Mouse (Mus musculus) lung, postnatal 0 days (tissue): ENCODE data around the gene Fstl4. TPM values are rescaled to one million over a fixed set of nuclear protein-coding genes. Genes with fewer than 3 reads are reported as not detected.

Source experiments
- ATAC-seq: fragments of 200-750 bp; cut with Nextera tagmentation; 2 replicates; pipeline ENCODE4 v1.8.0; 2017; ENCODE audit warnings: moderate library complexity
- DNase-seq: peaks from one replicate; pipeline ENCODE4 v3.0.0-alpha.2; 2016; ENCODE audit warnings: low spot score
- H3K27ac ChIP-seq: fragments of 300-500 bp; sonication (generic); 2 replicates; pipeline ENCODE4 v1.5.1; 2014; ENCODE audit warnings: antibody characterized with exemption, mild to moderate bottlenecking, low read length, mixed read lengths
- H3K27me3 ChIP-seq: fragments of 300-500 bp; sonication (generic); replicated peaks from 2 replicates; pipeline ENCODE4 v1.6.1; 2014; ENCODE audit warnings: low read length, mixed read lengths; ENCODE audit not compliant: insufficient read depth
- H3K36me3 ChIP-seq: fragments of 300-500 bp; sonication (generic); 2 replicates; pipeline ENCODE4 v1.6.1; 2014; ENCODE audit warnings: low read length, mixed read lengths; ENCODE audit not compliant: insufficient read depth
- H3K4me1 ChIP-seq: fragments of 300-500 bp; sonication (generic); 2 replicates; pipeline ENCODE4 v1.6.1; 2014; ENCODE audit warnings: antibody characterized with exemption, low read depth, low read length, mixed read lengths; ENCODE audit not compliant: insufficient read depth
- H3K4me2 ChIP-seq: fragments of 300-500 bp; sonication (generic); replicated peaks from 2 replicates; pipeline ENCODE4 v1.6.1; 2014; ENCODE audit warnings: low read depth, mild to moderate bottlenecking, low read length, moderate library complexity, mixed read lengths
- H3K4me3 ChIP-seq: fragments of 300-500 bp; sonication (generic); 2 replicates; pipeline ENCODE4 v1.5.1; 2014; ENCODE audit warnings: low read depth, low read length
- H3K9ac ChIP-seq: fragments of 300-500 bp; sonication (generic); replicated peaks from 2 replicates; pipeline ENCODE4 v1.6.1; 2014; ENCODE audit warnings: low read depth, mild to moderate bottlenecking
- H3K9me3 ChIP-seq: fragments of 300-500 bp; sonication (generic); 2 replicates; pipeline ENCODE4 v1.6.1; 2016; ENCODE audit warnings: low read length, mixed read lengths
- CTCF ChIP-seq: IDR thresholded peaks from 2 replicates; pipeline ENCODE4 v1.5.1; 2016; ENCODE audit warnings: antibody characterized with exemption, mild to moderate bottlenecking
- EP300 ChIP-seq: IDR thresholded peaks from 2 replicates; pipeline ENCODE4 v1.6.1; 2016; ENCODE audit warnings: antibody characterized with exemption, mild to moderate bottlenecking, control low read depth
- WGBS: fragments of 180-500 bp; shearing (Covaris S2); extraction: QIAGEN DNeasy Blood & Tissue Kit; methylation state at CpG from one replicate; pipeline ENCODE4 v1.1.7; 2014; 5-methylcytosine and 5-hydroxymethylcytosine counted together
- polyA plus RNA-seq: library from polyadenylated mRNA; unstranded; fragments of >200 nt; fragmentation: Nextera tagmentation; extraction: Ambion mirVana; gene quantifications from 2 replicates; pipeline ENCODE4 v1.2.1, GENCODE M21; 2015

The Fstl4 gene
- polyA plus RNA-seq, 1 experiment from 2014 or later, result 2.9 TPM

GRCm38 (mm10) chr11:52939336-52940070 lies 175.1 kb downstream of the Fstl4 start:
- Histone ChIP-seq H3K27ac (no peak overlapping the region), H3K27me3 (no peaks in the 10 kb centered on the region), H3K4me3 (no peak overlapping the region), H3K9ac (no peak overlapping the region), H3K4me2 (no peak overlapping the region), H3K36me3 (no peaks in the 10 kb centered on the region), H3K4me1 (no peaks in the 10 kb centered on the region), H3K9me3 (no peaks in the 10 kb centered on the region)
- no peak for ATAC-seq
- no peak for TF ChIP-seq EP300
- TF ChIP-seq CTCF, result no peak
- WGBS, result 56% methylated on average over 12 of the region's 12 CpGs
- no peak for DNase-seq

GRCm38 (mm10) chr11:52942967-52943366 lies 178.5 kb downstream of the Fstl4 start:
- WGBS, result 73% methylated on average over 6 of the region's 6 CpGs
- no peak overlapping the region for H3K9ac ChIP-seq
- TF ChIP-seq EP300, result no peak
- no peak for TF ChIP-seq CTCF
- no peak overlapping the region for H3K4me3 ChIP-seq
- ATAC-seq (no peak), DNase-seq (no peak)
- H3K9me3 ChIP-seq, result no peaks in the 10 kb centered on the region
- no peaks in the 10 kb centered on the region for H3K4me1 ChIP-seq
- H3K27me3 ChIP-seq, result no peaks in the 10 kb centered on the region
- no peak overlapping the region for H3K4me2 ChIP-seq
- no peak overlapping the region for H3K27ac ChIP-seq
- H3K36me3 ChIP-seq, result no peaks in the 10 kb centered on the region

GRCm38 (mm10) chr11:52954995-52955394 lies 190.6 kb downstream of the Fstl4 start:
- TF ChIP-seq CTCF (no peak), EP300 (no peak)
- no peak for ATAC-seq
- Histone ChIP-seq H3K27me3 (no peaks in the 10 kb centered on the region), H3K9me3 (no peaks in the 10 kb centered on the region), H3K4me1 (no peaks in the 10 kb centered on the region), H3K4me2 (no peak overlapping the region), H3K27ac (no peak overlapping the region), H3K36me3 (no peaks in the 10 kb centered on the region), H3K9ac (no peak overlapping the region), H3K4me3 (no peak overlapping the region)
- DNase-seq, result no peak
- WGBS, result 83% methylated on average over 3 of the region's 3 CpGs

- Histone ChIP-seq H3K36me3 (no peaks in the 10 kb centered on the region), H3K9ac (no peak overlapping the region), H3K27me3 (no peaks in the 10 kb centered on the region), H3K4me2 (no peak overlapping the region), H3K4me3 (no peak overlapping the region), H3K9me3 (no peaks in the 10 kb centered on the region), H3K4me1 (no peaks in the 10 kb centered on the region), H3K27ac (no peak overlapping the region)
- DNase-seq, result no peak
- 62% methylated on average over 9 of the region's 9 CpGs for WGBS
- TF ChIP-seq EP300 (no peak), CTCF (no peak)
- no peak for ATAC-seq
Measured at GRCm38 (mm10) chr11:52968809-52969208, 204.4 kb downstream of the Fstl4 start.

- no peak for TF ChIP-seq EP300
- no peak for TF ChIP-seq CTCF
- H3K4me1 ChIP-seq, result no peaks in the 10 kb centered on the region
- H3K9me3 ChIP-seq, result no peaks in the 10 kb centered on the region
- no peak for ATAC-seq
- no peak overlapping the region for H3K4me3 ChIP-seq
- no peak overlapping the region for H3K27ac ChIP-seq
- H3K4me2 ChIP-seq, result no peak overlapping the region
- no peaks in the 10 kb centered on the region for H3K36me3 ChIP-seq
- WGBS, result 69% methylated on average over 6 of the region's 6 CpGs
- H3K27me3 ChIP-seq, result no peaks in the 10 kb centered on the region
- H3K9ac ChIP-seq, result no peak overlapping the region
- DNase-seq, result no peak
Measured at GRCm38 (mm10) chr11:52970396-52970795, 206.0 kb downstream of the Fstl4 start.

GRCm38 (mm10) chr11:52986986-52987385 lies 222.6 kb downstream of the Fstl4 start:
- Histone ChIP-seq H3K4me2 (no peak overlapping the region), H3K36me3 (no peaks in the 10 kb centered on the region), H3K4me1 (no peaks in the 10 kb centered on the region), H3K27ac (no peak overlapping the region), H3K9ac (no peak overlapping the region), H3K9me3 (no peaks in the 10 kb centered on the region), H3K4me3 (no peak overlapping the region), H3K27me3 (no peaks in the 10 kb centered on the region)
- TF ChIP-seq EP300, result no peak
- DNase-seq (no peak), ATAC-seq (no peak)
- WGBS, result 78% methylated on average over 8 of the region's 8 CpGs
